Mouse (Mus musculus) stomach, postnatal 0 days (tissue): ENCODE measurements around the gene Slc25a4.

Source experiments
- CTCF ChIP-seq: IDR thresholded peaks from 2 replicates; pipeline ENCODE4 v1.5.1; 2016; ENCODE audit warnings: antibody characterized with exemption, low read depth, mild to moderate bottlenecking, moderate library complexity
- EP300 ChIP-seq: optimal IDR thresholded peaks from 2 replicates; pipeline ENCODE3; 2016; ENCODE audit warnings: antibody characterized with exemption

GRCm38 (mm10) chr8:46216838-46217237 lies 5.8 kb upstream of the Slc25a4 start:
- TF ChIP-seq CTCF (no peak), EP300 (no peak)
